7 mouse cellular contexts compared by ENCODE assay signal in genomic region chr3:80913111-80913778, GRCm38 (mm10). TPM values are rescaled to one million over a fixed set of nuclear protein-coding genes. Genes with fewer than 3 reads are reported as not detected.
A peak's percentile ranks its signal among the peaks of the same experiment; 100 is the strongest.
DNase-seq lines count a peak whose midpoint lies in the region; ATAC-seq and TF ChIP-seq lines count a peak whose summit lies in the region.

Glrb (minus strand) TSS chr3:80913660.

- H3K4me3 ChIP-seq in embryonic facial prominence, embryonic 11.5 days (ENCODE audit: low read depth, low read length) = peak within 1 kb of the TSS; percentile 72
- peak within 1 kb of the TSS; percentile 82 for H3K4me3 ChIP-seq in midbrain, embryonic 14.5 days (replicated peaks; ENCODE audit: low read depth, low read length)

- no peak for DNase-seq in Patski (ENCODE audit: low read depth, low spot score)
- peak; percentile 73 for DNase-seq in adrenal gland, postnatal 10 days
- DNase-seq in embryonic facial prominence, embryonic 11.5 days (ENCODE audit: low spot score) = peak; percentile 55
- peak; percentile 7 to 11 for DNase-seq in heart, postnatal 10 days
- DNase-seq in left cerebral cortex, adult 8-10 months (ENCODE audit: low spot score in 2 of 2) = peak; percentile 39 to 64
- DNase-seq in midbrain, embryonic 14.5 days = peak; percentile 84
- peak; percentile 49 for DNase-seq in testis, postnatal 10 days (ENCODE audit: low spot score)

- in situ Hi-C loops in Patski (cut with MboI; ENCODE audit: low pct_unique_long_range_greater_than_20kb) = no loop called here

- no peak for TF ChIP-seq CTCF in Patski (IDR thresholded peaks at IDR 0.05)

- peaks cover 48% of the 10 kb centered on the region for H3K27me3 ChIP-seq in Patski
- no peaks in the 10 kb centered on the region for H3K27me3 ChIP-seq in embryonic facial prominence, embryonic 11.5 days (ENCODE audit: control insufficient read depth, insufficient read depth, low read length)
- H3K27me3 ChIP-seq in midbrain, embryonic 14.5 days (ENCODE audit: control insufficient read depth, insufficient read depth, low read length) = no peaks in the 10 kb centered on the region

- ATAC-seq in Patski = peak; percentile 71
- peak; percentile 92 for ATAC-seq in embryonic facial prominence, embryonic 11.5 days (replicated peaks; ENCODE audit: insufficient number of reproducible peaks, low FRiP score, low TSS enrichment, low read depth)
- peak; percentile 93 for ATAC-seq in midbrain, embryonic 14.5 days (ENCODE audit: low FRiP score, low TSS enrichment)

- H3K4me1 ChIP-seq in embryonic facial prominence, embryonic 11.5 days (ENCODE audit: control insufficient read depth, insufficient read depth, low read length) = no peaks in the 10 kb centered on the region
- H3K4me1 ChIP-seq in midbrain, embryonic 14.5 days (ENCODE audit: control insufficient read depth, insufficient read depth, low read length) = 0 out of 2 replicates have a peak, but pooled peaks cover 3% of the 10 kb centered on the region

- intact Hi-C loops in heart, postnatal 10 days (cut with DNase I) = no loop called here

- H3K27ac ChIP-seq in embryonic facial prominence, embryonic 11.5 days (replicated peaks; ENCODE audit: low read depth, low read length) = no peak within 1 kb of the TSS
- peak within 1 kb of the TSS; percentile 85 for H3K27ac ChIP-seq in midbrain, embryonic 14.5 days (replicated peaks; ENCODE audit: low read depth, low read length)

- CTCF ChIA-PET in Patski (lab: Charles Lee) = no interaction called here

- H3K9ac ChIP-seq in embryonic facial prominence, embryonic 11.5 days (replicated peaks; ENCODE audit: low read length) = peak within 1 kb of the TSS; percentile 87
- peak within 1 kb of the TSS; percentile 92 for H3K9ac ChIP-seq in midbrain, embryonic 14.5 days (replicated peaks; ENCODE audit: low read length)

- H3K9me3 ChIP-seq in embryonic facial prominence, embryonic 11.5 days (replicated peaks; ENCODE audit: control insufficient read depth, low read length) = no peaks in the 10 kb centered on the region
- H3K9me3 ChIP-seq in midbrain, embryonic 14.5 days (ENCODE audit: control insufficient read depth, low read length) = no peaks in the 10 kb centered on the region

- H3K36me3 ChIP-seq in embryonic facial prominence, embryonic 11.5 days (replicated peaks; ENCODE audit: control insufficient read depth, insufficient read depth, low read depth, low read length) = no peaks in the 10 kb centered on the region
- 0 out of 2 replicates have a peak, but pooled peaks cover 3% of the 10 kb centered on the region for H3K36me3 ChIP-seq in midbrain, embryonic 14.5 days (ENCODE audit: control insufficient read depth, insufficient read depth, low read length)

- H3K4me2 ChIP-seq in embryonic facial prominence, embryonic 11.5 days (ENCODE audit: low read depth, low read length) = peak within 1 kb of the TSS; percentile 93
- H3K4me2 ChIP-seq in midbrain, embryonic 14.5 days (ENCODE audit: low read length) = peak within 1 kb of the TSS; percentile 80

- POLR2A ChIA-PET in Patski (lab: Charles Lee) = no interaction called here

- WGBS in embryonic facial prominence, embryonic 11.5 days = under 1% methylated on average over 61 of the region's 76 CpGs
- WGBS in midbrain, embryonic 14.5 days = under 1% methylated on average over 76 of the region's 76 CpGs

RNA-seq across cellular contexts. Expression of gene Glrb, which starts in this region (rescaled TPM):
- polyA plus RNA-seq in Patski (2021) = 2.5 TPM
- 1 to 10 TPM; 7.9 to 9.9 TPM for total RNA-seq in adrenal gland, postnatal 10 days (2021)
- 14.6 and 15.6 TPM in 2 replicates for polyA plus RNA-seq in embryonic facial prominence, embryonic 11.5 days (2014; fragmentation: Nextera tagmentation; extraction: Ambion mirVana)
- total RNA-seq in heart, postnatal 10 days (2021) = under 1 TPM; 0.24 to 0.35 TPM
- total RNA-seq in left cerebral cortex, adult 8-10 months (2022) = 100 to 1,000 TPM; 187 to 227 (median 207) TPM
- 28.4 and 30.2 TPM in 2 replicates for polyA plus RNA-seq in midbrain, embryonic 14.5 days (2014; fragmentation: Nextera tagmentation; extraction: Ambion mirVana)

Comparison
In these comparisons a context has a peak if more than half of its experiments do, and no peak if none do; other contexts are left out.
1. RNA of gene Glrb (total RNA-seq): 187 to 227 TPM in left cerebral cortex, adult 8-10 months; 7.9 to 9.9 TPM in adrenal gland, postnatal 10 days and 0.24 to 0.35 TPM in heart, postnatal 10 days; every median in the first group is over 10 times any median in the second.
2. Peak in DNase-seq in heart, postnatal 10 days; RNA of the gene not detected or under 1 TPM.
3. Peak in every context shown above with its lines, with median percentiles within 50 percentile points of each other: ATAC-seq.